Mouse (Mus musculus): ENCODE measurements at regions not wholly inside any gene's neighbourhood (a gene's known extent, or its start where the extent isn't known, plus 50 kb on each side); places are given as distances from the start of the nearest gene placed in this dataset.

GRCm38 (mm10) chr6:16064691-16065090 lies 344.2 kb downstream of the Mdfic start:
- DNase-seq (ENCODE audit: low spot score in 2 of 2) = no peak

GRCm38 (mm10) chr6:16065121-16065520 lies 344.7 kb downstream of the Mdfic start:
- no peak for DNase-seq (ENCODE audit: low spot score in 2 of 2)

- DNase-seq (ENCODE audit: low spot score in 2 of 2) = no peak
Measured at GRCm38 (mm10) chr6:16076266-16076665, 355.8 kb downstream of the Mdfic start.

GRCm38 (mm10) chr6:16077195-16077810 lies 356.8 kb downstream of the Mdfic start:
- no peak for DNase-seq (ENCODE audit: low spot score in 2 of 2)

DNA sequence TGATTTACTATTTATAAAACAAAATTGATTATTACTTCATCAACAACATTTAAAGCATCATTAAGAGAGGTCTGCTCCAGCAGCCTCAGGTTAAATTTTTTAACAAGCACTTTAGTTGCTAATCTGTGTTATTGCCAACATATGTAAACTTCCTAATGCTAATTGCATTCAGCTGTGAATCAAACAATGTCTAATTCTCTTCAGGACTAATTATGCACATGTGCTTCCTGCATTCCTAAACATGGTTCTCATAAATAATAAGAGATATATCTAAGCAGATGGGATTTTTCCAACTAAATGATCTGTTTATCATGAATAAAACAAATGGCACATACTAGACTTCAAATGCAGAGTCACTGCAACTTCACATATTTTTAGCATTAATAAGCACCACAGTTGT lies 357.5 kb downstream of the Mdfic start:
- no peak for DNase-seq (ENCODE audit: low spot score in 2 of 2)

DNA sequence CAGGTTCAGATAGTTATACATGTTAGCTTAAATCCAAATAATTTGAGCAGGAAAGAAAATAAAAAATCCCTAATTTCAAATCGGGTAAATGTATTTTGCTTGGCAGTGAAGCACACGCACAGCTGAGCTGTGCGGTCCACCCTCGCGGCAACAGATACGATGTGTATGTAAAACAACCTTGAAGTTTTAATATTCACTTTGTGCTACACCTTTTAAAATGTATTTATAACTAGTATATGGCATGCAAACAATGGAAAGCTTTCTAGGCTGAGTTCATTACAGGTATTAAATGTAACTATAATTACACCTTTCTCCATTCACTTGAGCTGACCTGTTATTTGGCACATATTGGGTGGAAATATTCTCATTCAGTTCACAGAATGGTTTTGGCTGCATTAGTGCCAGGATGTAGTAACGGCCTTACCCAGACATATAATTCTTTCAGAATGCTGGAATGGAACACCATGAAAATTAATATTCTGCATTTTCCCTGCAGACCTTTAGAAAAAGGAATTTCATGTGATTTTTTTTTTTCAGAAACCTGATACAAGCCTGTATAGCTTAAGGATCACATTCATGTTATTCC lies 366.6 kb downstream of the Mdfic start:
- no peak for DNase-seq (ENCODE audit: low spot score in 2 of 2)

- DNase-seq (ENCODE audit: low spot score in 2 of 2) = no peak
Measured at GRCm38 (mm10) chr6:16098761-16099160, 378.3 kb downstream of the Mdfic start.

GRCm38 (mm10) chr6:16141009-16141408 lies 420.5 kb downstream of the Mdfic start:
- no peak for DNase-seq (ENCODE audit: low spot score in 2 of 2)

DNA sequence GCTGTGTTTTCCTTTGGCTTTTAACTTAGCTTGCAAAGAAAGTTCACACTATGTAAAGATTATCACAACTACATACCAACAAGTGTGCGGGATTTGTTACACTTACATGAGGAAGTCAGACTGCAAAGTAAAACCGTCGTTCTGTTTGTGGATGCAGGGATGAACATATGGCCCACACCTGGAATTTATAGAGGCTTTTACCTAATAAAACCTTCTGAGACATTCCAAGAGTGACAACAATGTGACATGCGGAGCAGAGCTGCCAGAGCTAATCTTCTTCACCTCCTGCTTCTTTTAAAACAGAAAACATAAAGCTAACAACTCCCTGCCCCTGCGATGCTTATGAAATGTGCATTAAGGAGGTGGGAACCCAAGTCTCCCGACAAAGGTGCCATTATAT lies 424.1 kb downstream of the Mdfic start:
- DNase-seq (ENCODE audit: low spot score in 2 of 2) = no peak

- DNase-seq (ENCODE audit: low spot score in 2 of 2) = no peak
Measured at GRCm38 (mm10) chr6:16150535-16150934, 430.1 kb downstream of the Mdfic start.

DNA sequence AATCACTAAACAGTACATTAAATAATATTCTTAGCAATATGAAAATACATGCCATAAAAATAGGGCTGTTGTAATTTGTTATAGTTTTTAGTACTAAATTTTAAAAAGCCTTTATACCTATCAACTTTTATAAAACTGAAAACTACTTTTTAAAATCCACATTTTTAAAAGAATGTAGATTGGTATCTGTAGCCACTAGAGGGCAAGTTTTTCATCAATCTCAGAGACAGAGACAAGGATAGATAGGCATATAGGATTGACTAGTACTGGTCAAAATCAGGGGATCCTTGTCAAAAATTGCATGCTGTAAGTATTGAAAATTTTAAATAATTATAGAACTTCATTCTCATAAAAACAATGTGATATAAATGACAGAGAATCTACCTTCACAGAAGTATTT lies 431.0 kb downstream of the Mdfic start:
- no peak for DNase-seq (ENCODE audit: low spot score in 2 of 2)

DNA sequence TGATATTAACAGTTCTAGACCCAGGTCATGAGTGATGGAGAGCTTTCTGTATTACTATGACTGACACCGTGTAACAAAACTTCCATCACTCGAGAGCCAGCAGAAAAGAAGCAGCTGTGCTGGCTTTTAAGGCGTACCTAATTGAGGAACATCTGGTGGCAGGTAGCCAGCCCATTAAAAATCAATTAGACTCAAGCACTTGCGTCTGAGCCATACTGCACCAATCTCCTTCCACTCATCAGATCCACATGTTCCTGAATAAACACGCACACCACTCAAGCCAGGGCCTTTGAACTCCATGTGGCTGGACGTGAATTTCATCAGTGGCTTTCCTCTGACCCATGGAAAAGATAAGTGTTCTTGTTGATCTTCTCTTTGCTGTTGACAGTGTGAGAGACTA lies 432.2 kb downstream of the Mdfic start:
- DNase-seq (ENCODE audit: low spot score in 2 of 2) = no peak

GRCm38 (mm10) chr6:16165012-16165411 lies 444.6 kb downstream of the Mdfic start:
- no peak for DNase-seq (ENCODE audit: low spot score in 2 of 2)

DNA sequence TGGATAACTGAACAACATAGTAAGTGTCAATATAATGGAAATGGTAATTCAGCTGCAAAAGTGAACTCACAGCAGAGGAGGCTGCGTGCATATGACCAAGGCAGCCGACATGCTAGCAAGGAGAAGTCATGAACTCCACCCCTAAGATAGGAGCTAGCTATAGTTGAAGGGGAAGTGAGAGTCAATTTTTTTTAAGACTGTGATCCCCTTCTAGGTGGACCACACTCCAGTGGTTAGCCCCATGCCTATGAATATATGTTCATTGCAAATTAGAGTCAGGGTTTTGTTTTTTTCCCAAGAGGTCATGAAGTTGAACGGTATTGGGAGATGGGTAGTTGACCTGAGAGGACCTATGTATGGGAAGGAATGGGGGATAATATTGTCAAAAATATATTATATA lies 451.4 kb downstream of the Mdfic start:
- DNase-seq (ENCODE audit: low spot score in 2 of 2) = no peak

GRCm38 (mm10) chr6:16177313-16177712 lies 456.9 kb downstream of the Mdfic start:
- no peak for DNase-seq (ENCODE audit: low spot score in 2 of 2)

- no peak for DNase-seq (ENCODE audit: low spot score in 2 of 2)
Measured at GRCm38 (mm10) chr6:16187983-16188550, 467.6 kb downstream of the Mdfic start.

- DNase-seq (ENCODE audit: low spot score in 2 of 2) = no peak
Measured at GRCm38 (mm10) chr6:16212975-16213374, 492.5 kb downstream of the Mdfic start.

DNA sequence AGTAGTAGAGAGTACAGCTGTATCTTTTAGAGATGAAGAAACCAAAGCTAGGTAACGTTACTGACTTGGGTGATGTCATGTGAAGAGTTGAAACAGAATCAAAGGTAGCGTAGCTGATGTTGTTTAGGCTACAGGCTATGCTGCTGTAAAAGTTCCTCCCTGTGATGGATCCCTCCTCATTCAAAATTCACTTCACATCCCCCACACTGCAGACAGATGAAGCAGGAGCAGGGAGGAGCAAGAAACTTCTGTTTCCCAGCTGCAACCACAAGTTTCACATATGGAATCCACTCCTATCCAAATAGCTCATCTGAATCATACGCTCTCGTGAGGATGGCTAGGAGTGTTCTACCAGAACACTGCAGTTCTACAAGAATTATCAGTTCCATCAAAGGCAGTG lies 493.2 kb downstream of the Mdfic start:
- no peak for DNase-seq (ENCODE audit: low spot score in 2 of 2)

- DNase-seq (ENCODE audit: low spot score in 2 of 2) = peak in 1 of 2 experiments; percentile 25
Measured at GRCm38 (mm10) chr6:16221002-16221627, 500.7 kb downstream of the Mdfic start.
